Mouse (Mus musculus): ENCODE results near the gene Stard13. TPM values are rescaled to one million over a fixed set of nuclear protein-coding genes. Genes with fewer than 3 reads are reported as not detected.

The Stard13 gene
- 1.4 and 1.9 TPM in 2 replicates for polyA plus RNA-seq (2012; rRNA removed)

DNA sequence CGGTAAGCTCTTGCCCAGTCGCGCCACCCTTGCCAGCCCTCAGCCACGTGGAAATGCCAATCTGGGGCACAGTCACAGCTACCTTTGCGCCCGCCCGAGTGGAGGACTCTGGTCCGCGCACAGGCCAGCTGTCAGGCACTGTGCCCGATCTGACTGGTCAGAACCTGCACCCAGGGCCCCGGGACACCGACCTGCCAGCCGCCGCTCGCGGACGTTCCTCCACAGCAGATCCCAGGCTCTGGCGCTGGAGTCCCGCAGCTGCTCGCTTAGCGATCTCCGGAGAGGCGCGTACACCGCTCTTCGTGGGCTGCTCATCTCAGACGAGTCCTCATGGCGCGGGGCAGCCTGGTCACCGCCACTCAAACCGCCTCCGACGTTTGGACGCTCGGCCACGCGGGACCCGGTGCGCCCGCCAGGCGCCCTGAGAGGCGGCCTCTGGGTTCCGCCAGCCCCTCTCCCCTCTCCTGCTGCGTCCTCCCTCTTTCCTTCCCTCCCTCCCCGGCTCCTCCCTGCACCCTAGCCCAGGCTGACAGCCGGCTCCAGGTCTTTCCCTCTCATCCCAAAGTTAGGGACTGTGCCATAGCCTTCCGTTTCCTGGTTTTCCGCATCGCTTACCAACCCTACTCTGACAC is at the start of gene Stard13:
TSS of gene Stard13 (minus strand) at position 437 of the 632 bp plus-strand sequence.
- peak within 1 kb of the TSS; percentile 7 for H3K4me3 ChIP-seq (ENCODE audit: control insufficient read depth, insufficient read depth, low read length)
- no peak for TF ChIP-seq POLR2A (IDR thresholded peaks at IDR 0.05; ENCODE audit: control insufficient read depth, extremely low read depth, insufficient read depth, low read length, poor library complexity)
- no peak for TF ChIP-seq CTCF (IDR thresholded peaks at IDR 0.05; ENCODE audit: borderline replicate concordance, control insufficient read depth, extremely low read depth, insufficient read depth, low read length, poor library complexity)
- H3K36me3 ChIP-seq (ENCODE audit: control insufficient read depth, insufficient read depth, low read length), result no peaks in the 10 kb centered on the region
- no peaks in the 10 kb centered on the region; the same call in 1 of the 2 replicates for H3K27me3 ChIP-seq (ENCODE audit: control insufficient read depth, insufficient read depth, low read length)
- DNase-seq, result no peak
- no peak within 1 kb of the TSS for H3K27ac ChIP-seq (ENCODE audit: control insufficient read depth, insufficient read depth, low read length)
- H3K4me1 ChIP-seq (replicated peaks; ENCODE audit: control insufficient read depth, insufficient read depth, low read length), result no peaks in the 10 kb centered on the region
- WGBS, result 4% methylated on average over 49 of the region's 49 CpGs

GRCm38 (mm10) chr5:151279531-151279930 is 45.9 kb upstream of the Stard13 start:
- TF ChIP-seq CTCF (IDR thresholded peaks at IDR 0.05; ENCODE audit: borderline replicate concordance, control insufficient read depth, extremely low read depth, insufficient read depth, low read length, poor library complexity) (no peak), POLR2A (IDR thresholded peaks at IDR 0.05; ENCODE audit: control insufficient read depth, extremely low read depth, insufficient read depth, low read length, poor library complexity) (no peak)
- Histone ChIP-seq H3K4me1 (replicated peaks; ENCODE audit: control insufficient read depth, insufficient read depth, low read length) (no peaks in the 10 kb centered on the region), H3K27me3 (ENCODE audit: control insufficient read depth, insufficient read depth, low read length) (no peaks in the 10 kb centered on the region), H3K4me3 (ENCODE audit: control insufficient read depth, insufficient read depth, low read length) (no peak overlapping the region), H3K27ac (ENCODE audit: control insufficient read depth, insufficient read depth, low read length) (no peak overlapping the region), H3K36me3 (ENCODE audit: control insufficient read depth, insufficient read depth, low read length) (no peaks in the 10 kb centered on the region)
- WGBS, result 93% methylated on average over 7 of the region's 7 CpGs
- DNase-seq, result no peak

DNA sequence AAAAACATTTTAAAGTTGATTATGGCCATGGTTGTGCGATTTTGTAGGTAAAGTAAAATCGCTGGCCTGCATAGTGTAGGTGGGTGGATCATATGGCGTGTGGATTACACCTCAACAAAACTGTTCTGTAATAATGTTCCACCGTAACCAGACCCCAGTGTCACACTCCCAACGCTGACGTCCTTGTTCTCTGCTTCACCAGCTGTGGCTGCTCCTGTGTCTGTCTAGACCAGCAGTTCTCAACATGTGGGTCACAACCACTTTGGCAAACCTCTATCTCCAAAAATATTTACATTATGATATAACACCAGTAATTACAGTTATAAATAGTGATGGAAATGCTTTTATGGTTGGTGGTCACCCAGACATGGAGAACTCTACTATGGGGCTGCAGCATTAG is 44.3 kb upstream of the Stard13 start:
- Histone ChIP-seq H3K27me3 (ENCODE audit: control insufficient read depth, insufficient read depth, low read length) (no peaks in the 10 kb centered on the region), H3K27ac (ENCODE audit: control insufficient read depth, insufficient read depth, low read length) (no peak overlapping the region), H3K36me3 (ENCODE audit: control insufficient read depth, insufficient read depth, low read length) (no peaks in the 10 kb centered on the region), H3K4me3 (ENCODE audit: control insufficient read depth, insufficient read depth, low read length) (no peak overlapping the region), H3K4me1 (replicated peaks; ENCODE audit: control insufficient read depth, insufficient read depth, low read length) (no peaks in the 10 kb centered on the region)
- DNase-seq, result no peak
- TF ChIP-seq POLR2A (IDR thresholded peaks at IDR 0.05; ENCODE audit: control insufficient read depth, extremely low read depth, insufficient read depth, low read length, poor library complexity) (no peak), CTCF (IDR thresholded peaks at IDR 0.05; ENCODE audit: borderline replicate concordance, control insufficient read depth, extremely low read depth, insufficient read depth, low read length, poor library complexity) (no peak)
- 94% methylated on average over 6 of the region's 6 CpGs for WGBS

- H3K4me3 ChIP-seq (ENCODE audit: control insufficient read depth, insufficient read depth, low read length), result no peak overlapping the region
- H3K27me3 ChIP-seq (ENCODE audit: control insufficient read depth, insufficient read depth, low read length), result no peaks in the 10 kb centered on the region
- H3K36me3 ChIP-seq (ENCODE audit: control insufficient read depth, insufficient read depth, low read length), result no peaks in the 10 kb centered on the region
- H3K4me1 ChIP-seq (replicated peaks; ENCODE audit: control insufficient read depth, insufficient read depth, low read length), result no peaks in the 10 kb centered on the region
- no peak overlapping the region for H3K27ac ChIP-seq (ENCODE audit: control insufficient read depth, insufficient read depth, low read length)
- WGBS, result 95% methylated on average over 2 of the region's 2 CpGs
- no peak for DNase-seq
- TF ChIP-seq CTCF (IDR thresholded peaks at IDR 0.05; ENCODE audit: borderline replicate concordance, control insufficient read depth, extremely low read depth, insufficient read depth, low read length, poor library complexity), result no peak
- no peak for TF ChIP-seq POLR2A (IDR thresholded peaks at IDR 0.05; ENCODE audit: control insufficient read depth, extremely low read depth, insufficient read depth, low read length, poor library complexity)
These were observed 42.4 kb upstream of the Stard13 start for GRCm38 (mm10) chr5:151275986-151276385.

DNA sequence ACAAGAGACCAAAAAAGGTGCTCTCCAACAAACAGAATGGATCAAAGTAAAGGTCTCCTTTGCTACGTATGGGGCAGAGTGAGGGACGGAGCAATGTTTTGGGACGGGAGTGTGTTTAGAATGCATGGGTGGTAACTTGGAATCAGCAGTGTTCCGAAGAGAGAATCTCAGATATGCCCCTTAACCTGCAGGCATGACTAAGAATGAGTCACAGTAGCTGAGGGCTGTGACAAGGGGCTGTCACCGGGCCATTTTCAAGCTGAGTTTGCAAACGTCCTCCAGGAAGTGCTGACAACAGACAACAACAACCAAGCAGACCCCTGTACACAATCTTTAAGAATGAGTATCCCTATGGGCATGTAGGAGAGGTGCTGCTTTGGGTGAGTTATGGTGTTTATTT is 40.6 kb upstream of the Stard13 start:
- DNase-seq, result no peak
- Histone ChIP-seq H3K27me3 (ENCODE audit: control insufficient read depth, insufficient read depth, low read length) (no peaks in the 10 kb centered on the region), H3K27ac (ENCODE audit: control insufficient read depth, insufficient read depth, low read length) (no peak overlapping the region), H3K4me3 (ENCODE audit: control insufficient read depth, insufficient read depth, low read length) (no peak overlapping the region), H3K4me1 (replicated peaks; ENCODE audit: control insufficient read depth, insufficient read depth, low read length) (no peaks in the 10 kb centered on the region), H3K36me3 (ENCODE audit: control insufficient read depth, insufficient read depth, low read length) (no peaks in the 10 kb centered on the region)
- TF ChIP-seq POLR2A (IDR thresholded peaks at IDR 0.05; ENCODE audit: control insufficient read depth, extremely low read depth, insufficient read depth, low read length, poor library complexity) (no peak), CTCF (IDR thresholded peaks at IDR 0.05; ENCODE audit: borderline replicate concordance, control insufficient read depth, extremely low read depth, insufficient read depth, low read length, poor library complexity) (no peak)
- WGBS, result 82% methylated on average over 6 of the region's 6 CpGs

GRCm38 (mm10) chr5:151270815-151271214 is 37.2 kb upstream of the Stard13 start:
- no peaks in the 10 kb centered on the region for H3K36me3 ChIP-seq (ENCODE audit: control insufficient read depth, insufficient read depth, low read length)
- no peak overlapping the region for H3K27ac ChIP-seq (ENCODE audit: control insufficient read depth, insufficient read depth, low read length)
- H3K4me3 ChIP-seq (ENCODE audit: control insufficient read depth, insufficient read depth, low read length), result no peak overlapping the region
- DNase-seq, result no peak
- 97% methylated on average over 5 of the region's 5 CpGs for WGBS
- TF ChIP-seq CTCF (IDR thresholded peaks at IDR 0.05; ENCODE audit: borderline replicate concordance, control insufficient read depth, extremely low read depth, insufficient read depth, low read length, poor library complexity) (no peak), POLR2A (IDR thresholded peaks at IDR 0.05; ENCODE audit: control insufficient read depth, extremely low read depth, insufficient read depth, low read length, poor library complexity) (no peak)
- no peaks in the 10 kb centered on the region for H3K4me1 ChIP-seq (replicated peaks; ENCODE audit: control insufficient read depth, insufficient read depth, low read length)
- no peaks in the 10 kb centered on the region for H3K27me3 ChIP-seq (ENCODE audit: control insufficient read depth, insufficient read depth, low read length)

Data from thymus, adult 2 months (tissue).